Mouse (Mus musculus) embryonic facial prominence, embryonic 11.5 days (tissue): ENCODE measurements around the gene Hyou1. TPM values are rescaled to one million over a fixed set of nuclear protein-coding genes. Genes with fewer than 3 reads are reported as not detected.

Experiments used
- ATAC-seq: fragments of 200-750 bp; cut with Nextera tagmentation; replicated peaks from 2 replicates; pipeline ENCODE4 v1.8.0; 2017; ENCODE audit warnings: low read depth; ENCODE audit not compliant: insufficient number of reproducible peaks, low FRiP score, low TSS enrichment
- DNase-seq: peaks from one replicate; pipeline ENCODE4 v3.0.0-alpha.2; 2015; ENCODE audit warnings: low spot score
- H3K27ac ChIP-seq: fragments of 300-500 bp; sonication (generic); replicated peaks from 2 replicates; pipeline ENCODE4 v1.5.1; 2014; ENCODE audit warnings: mild to moderate bottlenecking, low read depth, low read length, control low read depth
- H3K27me3 ChIP-seq: fragments of 300-500 bp; sonication (generic); 2 replicates; pipeline ENCODE4 v1.6.1; 2014; ENCODE audit warnings: mild to moderate bottlenecking, low read length, moderate library complexity, mixed read lengths; ENCODE audit not compliant: control insufficient read depth, insufficient read depth
- H3K36me3 ChIP-seq: fragments of 300-500 bp; sonication (generic); replicated peaks from 2 replicates; pipeline ENCODE4 v1.6.1; 2014; ENCODE audit warnings: low read depth, mild to moderate bottlenecking, low read length, moderate library complexity, mixed read lengths; ENCODE audit not compliant: control insufficient read depth, insufficient read depth
- H3K4me1 ChIP-seq: fragments of 300-500 bp; sonication (generic); 2 replicates; pipeline ENCODE4 v1.6.1; 2014; ENCODE audit warnings: low read length, mixed read lengths; ENCODE audit not compliant: control insufficient read depth, insufficient read depth
- H3K4me2 ChIP-seq: fragments of 300-500 bp; sonication (generic); 2 replicates; pipeline ENCODE4 v1.6.1; 2014; ENCODE audit warnings: low read depth, mild to moderate bottlenecking, control low read depth, low read length, moderate library complexity
- H3K4me3 ChIP-seq: fragments of 300-500 bp; sonication (generic); 2 replicates; pipeline ENCODE4 v1.5.1; 2014; ENCODE audit warnings: low read depth, low read length, control low read depth
- H3K9ac ChIP-seq: fragments of 300-500 bp; sonication (generic); replicated peaks from 2 replicates; pipeline ENCODE4 v1.6.1; 2014; ENCODE audit warnings: mild to moderate bottlenecking, control low read depth, low read length
- H3K9me3 ChIP-seq: fragments of 300-500 bp; sonication (generic); replicated peaks from 2 replicates; pipeline ENCODE4 v1.6.1; 2016; ENCODE audit warnings: mild to moderate bottlenecking, low read length, inconsistent platforms, mixed read lengths; ENCODE audit not compliant: control insufficient read depth
- WGBS: fragments of 180-500 bp; shearing (Covaris S2); extraction: QIAGEN DNeasy Blood & Tissue Kit; methylation state at CpG from one replicate; pipeline ENCODE4 v1.1.7; 2014; 5-methylcytosine and 5-hydroxymethylcytosine counted together
- microRNA-seq: library from miRNA; unstranded; fragments of <30 nt; microRNA quantifications from one replicate; pipeline ENCODE4, GENCODE M21; 2016; ENCODE audit warnings: borderline number of aligned reads
- polyA plus RNA-seq: library from polyadenylated mRNA; unstranded; fragments of >200 nt; fragmentation: Nextera tagmentation; extraction: Ambion mirVana; gene quantifications from 2 replicates; pipeline ENCODE4 v1.2.1, GENCODE M21; 2014

Hyou1 gene
- polyA plus RNA-seq, 1 experiment from 2014 or later, result 29.2 TPM

DNA sequence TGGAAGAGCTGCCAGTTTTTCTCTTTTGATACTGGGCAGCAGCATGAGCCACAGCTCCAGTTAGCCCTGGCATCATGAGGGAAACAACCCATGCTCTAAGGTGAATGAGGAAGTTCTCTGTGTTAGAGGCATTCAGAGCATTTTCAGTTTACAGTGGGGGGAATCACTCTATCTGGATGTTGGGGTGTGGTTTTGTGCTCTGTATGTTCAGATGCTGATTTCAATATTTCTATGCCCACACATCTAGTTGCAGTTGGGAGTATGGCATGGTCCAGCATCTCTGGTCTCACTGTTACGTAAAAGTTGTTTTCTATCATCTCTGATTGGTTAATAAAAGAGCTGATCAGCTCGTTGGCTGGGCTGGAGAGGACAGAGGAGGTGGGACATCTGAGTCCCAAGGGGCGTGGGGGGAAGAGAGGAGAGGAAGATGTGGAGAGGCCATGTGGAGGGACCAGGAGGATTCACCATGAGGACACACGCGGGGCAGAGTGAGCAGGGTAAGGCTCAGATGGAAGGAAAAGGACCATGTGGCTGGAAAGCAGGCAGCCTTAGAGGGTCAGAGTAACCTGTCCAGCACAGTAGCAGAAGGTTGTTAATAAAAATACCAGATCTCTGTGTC lies 41.1 kb downstream of the Hyou1 start:
- Histone ChIP-seq H3K36me3 (no peaks in the 10 kb centered on the region; the same call in 1 of the 2 replicates), H3K4me3 (no peak overlapping the region), H3K9ac (no peak overlapping the region), H3K27ac (no peak overlapping the region), H3K27me3 (no peaks in the 10 kb centered on the region), H3K4me2 (no peak overlapping the region), H3K4me1 (no peaks in the 10 kb centered on the region), H3K9me3 (no peaks in the 10 kb centered on the region)
- ATAC-seq, result no peak
- DNase-seq, result no peak
- 83% methylated on average over 5 of the region's 5 CpGs for WGBS

DNA sequence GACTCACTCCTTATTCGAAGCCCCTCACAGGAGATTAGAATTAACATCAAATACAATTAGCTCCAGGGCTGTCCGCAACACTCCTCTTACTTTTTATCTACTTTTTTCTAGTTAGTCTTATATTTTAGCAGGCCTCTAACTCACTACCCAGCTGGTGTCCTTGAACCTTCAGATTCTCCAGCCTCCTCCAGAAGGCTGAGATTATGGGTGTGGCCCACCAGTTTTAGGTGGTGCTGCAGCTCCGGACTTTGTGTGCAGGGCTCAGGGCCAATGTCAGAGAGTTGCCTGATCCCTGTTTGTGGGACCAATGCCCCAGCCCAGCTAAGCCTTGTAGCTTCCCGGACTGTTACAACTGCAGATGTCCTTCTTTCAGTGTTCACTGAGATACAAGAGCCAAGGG lies 44.3 kb downstream of the Hyou1 start:
- WGBS, result 87% methylated on average over 4 of the region's 4 CpGs
- no peaks in the 10 kb centered on the region for H3K36me3 ChIP-seq
- H3K9me3 ChIP-seq, result no peaks in the 10 kb centered on the region
- ATAC-seq (no peak), DNase-seq (no peak)
- no peaks in the 10 kb centered on the region for H3K27me3 ChIP-seq
- no peaks in the 10 kb centered on the region for H3K4me1 ChIP-seq
- H3K9ac ChIP-seq, result no peak overlapping the region
- no peak overlapping the region for H3K4me3 ChIP-seq
- H3K4me2 ChIP-seq, result no peak overlapping the region
- H3K27ac ChIP-seq, result no peak overlapping the region

DNA sequence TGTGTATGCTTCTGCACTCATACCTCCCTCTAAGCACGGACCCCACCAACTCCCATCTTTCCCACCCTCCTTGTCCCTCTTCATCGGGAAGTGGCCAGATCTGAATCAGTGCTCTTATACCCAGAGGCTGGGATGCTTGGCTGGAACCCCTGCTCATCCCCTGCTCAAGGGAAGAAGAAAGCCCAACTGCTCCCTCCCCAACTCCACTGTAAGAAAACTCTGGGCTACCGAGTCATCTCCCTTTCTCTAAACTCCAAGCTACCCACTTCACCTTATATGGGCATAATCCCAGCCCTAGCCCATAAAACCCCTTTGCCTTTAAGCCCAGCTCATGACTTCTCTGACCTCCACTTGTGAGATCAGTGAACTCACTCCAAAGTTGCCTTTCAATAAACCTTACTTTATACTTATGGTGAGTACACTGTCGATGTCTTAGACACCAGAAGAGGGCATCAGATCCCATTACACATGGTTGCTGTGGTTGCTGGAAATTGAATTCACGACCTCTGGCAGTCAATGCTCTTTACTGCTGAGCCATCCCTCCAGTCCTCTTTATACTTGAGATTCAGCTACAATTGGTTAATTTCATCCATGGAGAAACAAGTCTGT lies 53.4 kb downstream of the Hyou1 start:
- H3K4me2 ChIP-seq, result no peak overlapping the region
- H3K27ac ChIP-seq, result no peak overlapping the region
- H3K36me3 ChIP-seq, result no peaks in the 10 kb centered on the region
- ATAC-seq (no peak), DNase-seq (no peak)
- peaks cover 2% of the 10 kb centered on the region; the same call in 1 of the 2 replicates for H3K4me1 ChIP-seq
- no peak overlapping the region for H3K4me3 ChIP-seq
- no peaks in the 10 kb centered on the region for H3K27me3 ChIP-seq
- no peak overlapping the region for H3K9ac ChIP-seq
- H3K9me3 ChIP-seq, result no peaks in the 10 kb centered on the region
- WGBS, result 56% methylated on average over 5 of the region's 5 CpGs

DNA sequence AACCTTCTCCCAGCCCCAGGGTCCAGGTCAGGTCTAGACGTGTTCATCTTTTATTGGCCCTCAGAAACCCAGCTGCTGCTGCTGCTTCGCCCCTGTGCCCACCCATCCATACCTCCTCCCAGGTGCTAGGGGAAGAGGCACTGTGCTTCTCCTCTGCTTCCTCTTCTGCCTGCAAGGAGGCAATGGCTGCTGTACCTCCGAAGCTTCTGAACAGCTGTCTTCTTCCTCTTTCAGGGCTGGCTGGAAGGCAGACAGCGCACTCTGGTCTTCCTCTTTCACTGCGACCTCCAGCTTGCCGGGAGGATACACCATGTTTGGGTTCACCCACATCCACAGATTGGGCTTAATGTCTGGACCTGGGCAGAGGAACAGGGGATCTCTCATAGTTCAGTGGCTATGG lies 56.5 kb downstream of the Hyou1 start:
- H3K27ac ChIP-seq, result no peak overlapping the region
- DNase-seq, result no peak
- no peaks in the 10 kb centered on the region for H3K9me3 ChIP-seq
- H3K36me3 ChIP-seq, result no peaks in the 10 kb centered on the region
- H3K4me3 ChIP-seq, result no peak overlapping the region
- peaks cover 2% of the 10 kb centered on the region; the same call in 1 of the 2 replicates for H3K4me1 ChIP-seq
- 80% methylated on average over 6 of the region's 6 CpGs for WGBS
- no peak overlapping the region for H3K4me2 ChIP-seq
- no peak overlapping the region for H3K9ac ChIP-seq
- ATAC-seq, result no peak
- H3K27me3 ChIP-seq, result no peaks in the 10 kb centered on the region

DNA sequence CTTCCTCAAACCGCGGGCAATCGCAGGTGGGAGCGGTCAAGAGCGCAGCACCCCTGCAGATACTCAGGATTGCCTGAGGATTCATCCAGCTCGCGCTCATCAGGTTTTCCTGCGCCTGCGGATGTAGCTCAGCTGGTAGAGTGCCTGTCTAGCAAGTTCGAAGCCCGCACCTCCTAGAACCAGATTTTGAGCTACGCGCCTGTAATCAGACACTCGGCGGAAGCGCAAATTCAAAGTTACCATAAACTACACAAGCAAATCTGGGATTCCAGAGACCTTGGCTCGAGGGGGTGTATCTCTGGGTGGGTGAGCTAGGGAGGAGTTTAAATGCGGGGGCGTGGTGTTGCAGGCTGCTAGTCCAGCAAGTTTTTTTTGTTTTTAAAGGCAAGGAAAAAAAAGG lies 61.7 kb downstream of the Hyou1 start, which contains the start of gene Foxr1:
Gene Foxr1 (minus strand): TSS at position 176 of the 400 bp plus-strand sequence.
- Histone ChIP-seq H3K27me3 (no peaks in the 10 kb centered on the region), H3K4me2 (no peak within 1 kb of the TSS), H3K4me3 (no peak within 1 kb of the TSS), H3K9ac (no peak within 1 kb of the TSS), H3K4me1 (no peaks in the 10 kb centered on the region), H3K9me3 (no peaks in the 10 kb centered on the region), H3K36me3 (no peaks in the 10 kb centered on the region), H3K27ac (no peak within 1 kb of the TSS)
- ATAC-seq (no peak), DNase-seq (no peak)
- 71% methylated on average over 19 of the region's 19 CpGs for WGBS

Small RNA genes within 50 kb of the gene (microRNA-seq; reads per million reads assigned to microRNA genes)
- gene Gm44335, result not detected
- not detected for gene Mir7085

Other genes with a start within 250 kb of the Hyou1 start
- 18.3 and 20.1 TPM in 2 replicates for gene Mcam, start 245.0 kb upstream of the Hyou1 start, polyA plus RNA-seq
- 16.4 and 17.4 TPM in 2 replicates for gene Cbl, start 145.4 kb upstream of the Hyou1 start, polyA plus RNA-seq
- gene Ccdc153, start 138.8 kb upstream of the Hyou1 start, polyA plus RNA-seq, result not detected in 2 replicates
- not detected in 2 replicates for gene Pdzd3, start 128.0 kb upstream of the Hyou1 start, polyA plus RNA-seq
- gene Nlrx1, start 110.9 kb upstream of the Hyou1 start, polyA plus RNA-seq, result 2.6 TPM in 2 replicates
- 1.6 and 2.0 TPM in 2 replicates for gene Abcg4, start 90.9 kb upstream of the Hyou1 start, polyA plus RNA-seq
- 17.2 and 19.6 TPM in 2 replicates for gene Hinfp, start 73.8 kb upstream of the Hyou1 start, polyA plus RNA-seq
- 5.8 and 7.5 TPM in 2 replicates for gene C2cd2l, start 59.2 kb upstream of the Hyou1 start, polyA plus RNA-seq
- gene Dpagt1, start 53.5 kb upstream of the Hyou1 start, polyA plus RNA-seq, result 51.3 and 60.6 TPM in 2 replicates
- gene H2afx, start 44.8 kb upstream of the Hyou1 start, polyA plus RNA-seq, result 412 and 427 TPM in 2 replicates
- gene Hmbs, start 35.3 kb upstream of the Hyou1 start, polyA plus RNA-seq, result 152 and 161 TPM in 2 replicates
- gene Vps11, start 17.8 kb upstream of the Hyou1 start, polyA plus RNA-seq, result 27.3 and 27.6 TPM in 2 replicates
- gene Slc37a4, start 17.4 kb downstream of the Hyou1 start, polyA plus RNA-seq, result 10.8 and 15.5 TPM in 2 replicates
- gene Rps25, start 27.6 kb downstream of the Hyou1 start, polyA plus RNA-seq, result 2,044 and 2,103 TPM in 2 replicates
- 166 and 175 TPM in 2 replicates for gene Trappc4, start 28.1 kb downstream of the Hyou1 start, polyA plus RNA-seq
- gene Ccdc84, start 39.1 kb downstream of the Hyou1 start, polyA plus RNA-seq, result 20.3 and 27.6 TPM in 2 replicates
- gene Foxr1, start 61.6 kb downstream of the Hyou1 start, polyA plus RNA-seq, result not detected in 2 replicates
- 0.59 and 1.3 TPM in 2 replicates for gene Upk2, start 75.5 kb downstream of the Hyou1 start, polyA plus RNA-seq
- gene Bcl9l, start 103.3 kb downstream of the Hyou1 start, polyA plus RNA-seq, result 10.3 and 11.8 TPM in 2 replicates
- gene Cxcr5, start 182.4 kb downstream of the Hyou1 start, polyA plus RNA-seq, result 0.13 and 0.31 TPM in 2 replicates
- gene Ddx6, start 225.4 kb downstream of the Hyou1 start, polyA plus RNA-seq, result 14.0 and 15.4 TPM in 2 replicates